Mouse (Mus musculus) adrenal gland, adult 8-10 months (tissue): Measurements from ENCODE around the gene P2rx6. TPM values are rescaled to one million over a fixed set of nuclear protein-coding genes. Genes with fewer than 3 reads are reported as not detected.
"Not testable (repeated sequence)": the region's sequence is repeated elsewhere in the genome, so short reads cannot be mapped to it uniquely, and the experiment has no call there.

Source experiments
- DNase-seq: peaks from one replicate; pipeline ENCODE4 v3.0.0; 2022
- total RNA-seq, 4 experiments: library from RNA; stranded (reverse); gene quantifications; 2 replicates each; pipeline ENCODE4 v1.2.4; 2022

Gene P2rx6
- total RNA-seq = 1 to 10 TPM in 2 of 4 experiments, under 1 TPM in 2; 0.55 to 2.9 (median 1.6) TPM

- DNase-seq = peak; percentile 31
Measured at GRCm38 (mm10) chr16:17561751-17562208, at the start of gene P2rx6. TSS of gene P2rx6 (plus strand) at chr16:17561885.

GRCm38 (mm10) chr16:17518910-17519309 is 42.8 kb upstream of the P2rx6 start:
- DNase-seq = no peak

- no peak for DNase-seq
Measured at GRCm38 (mm10) chr16:17524156-17524555, 37.5 kb upstream of the P2rx6 start.

- no peak for DNase-seq
Measured at GRCm38 (mm10) chr16:17525524-17525923, 36.2 kb upstream of the P2rx6 start.

GRCm38 (mm10) chr16:17526223-17526622 is 35.5 kb upstream of the P2rx6 start:
- no peak for DNase-seq

- no peak for DNase-seq
Measured at GRCm38 (mm10) chr16:17527606-17528005, 34.1 kb upstream of the P2rx6 start.

GRCm38 (mm10) chr16:17528276-17528675 is 33.4 kb upstream of the P2rx6 start:
- no peak for DNase-seq

- no peak for DNase-seq
Measured at GRCm38 (mm10) chr16:17529981-17530586, 31.6 kb upstream of the P2rx6 start.

GRCm38 (mm10) chr16:17530640-17531288 is 30.9 kb upstream of the P2rx6 start, which contains the start of gene Thap7:
TSS of gene Thap7 (minus strand) at chr16:17531136.
- DNase-seq = peak; percentile 95

GRCm38 (mm10) chr16:17532271-17532670 is 29.4 kb upstream of the P2rx6 start:
- no peak for DNase-seq

GRCm38 (mm10) chr16:17532676-17533329 is 28.9 kb upstream of the P2rx6 start:
- DNase-seq = no peak

GRCm38 (mm10) chr16:17536584-17536983 is 25.1 kb upstream of the P2rx6 start:
- no peak for DNase-seq

GRCm38 (mm10) chr16:17542632-17543031 is 19.1 kb upstream of the P2rx6 start:
- no peak for DNase-seq

GRCm38 (mm10) chr16:17552837-17553236 is 8.8 kb upstream of the P2rx6 start:
- no peak for DNase-seq

GRCm38 (mm10) chr16:17553910-17554685 is 7.6 kb upstream of the P2rx6 start:
- peak; percentile 20 for DNase-seq

- not testable (repeated sequence) for DNase-seq
Measured at GRCm38 (mm10) chr16:17554702-17555101, 7.0 kb upstream of the P2rx6 start.

- DNase-seq = no peak
Measured at GRCm38 (mm10) chr16:17556180-17556579, 5.5 kb upstream of the P2rx6 start.

GRCm38 (mm10) chr16:17556907-17557306 is 4.8 kb upstream of the P2rx6 start:
- no peak for DNase-seq

- DNase-seq = peak; percentile 46
Measured at GRCm38 (mm10) chr16:17557947-17558480, 3.7 kb upstream of the P2rx6 start.

GRCm38 (mm10) chr16:17558811-17559210 is 2.9 kb upstream of the P2rx6 start:
- no peak for DNase-seq

- no peak for DNase-seq
Measured at GRCm38 (mm10) chr16:17559396-17560027, 2.2 kb upstream of the P2rx6 start.
